Mouse (Mus musculus): ENCODE results near the gene Lst1.

GRCm38 (mm10) chr17:35187345-35187744 lies 894 bp downstream of the Lst1 start:
- TF ChIP-seq CTCF (conservative IDR thresholded peaks at IDR 0.05 in 1 of 2, IDR thresholded peaks at IDR 0.05 in 1 of 2; ENCODE audit: low read depth in 2 of 2, low read length in 2 of 2), result no peak
- no peak for TF ChIP-seq MEF2A (IDR thresholded peaks at IDR 0.05; ENCODE audit: borderline replicate concordance, low read depth, low read length)
- TF ChIP-seq POLR2A (IDR thresholded peaks at IDR 0.05; ENCODE audit: low read depth, low read length), result no peak
- TF ChIP-seq HCFC1 (IDR thresholded peaks at IDR 0.05; ENCODE audit: low read depth, low read length), result no peak
- no peak for TF ChIP-seq CHD2 (IDR thresholded peaks at IDR 0.05; ENCODE audit: low read length)
- no peak for TF ChIP-seq EP300 (IDR thresholded peaks at IDR 0.05; ENCODE audit: low read length)
- TF ChIP-seq BHLHE40 (IDR thresholded peaks at IDR 0.05; ENCODE audit: low read depth, low read length), result no peak
- no peak for TF ChIP-seq USF1 (IDR thresholded peaks at IDR 0.05; ENCODE audit: low read depth, low read length)
- TF ChIP-seq SIN3A (IDR thresholded peaks at IDR 0.05; ENCODE audit: low read length), result no peak
- TF ChIP-seq ELF1 (IDR thresholded peaks at IDR 0.05; ENCODE audit: low read depth, low read length), result no peak
- no peak for TF ChIP-seq SMC3 (IDR thresholded peaks at IDR 0.05; ENCODE audit: low read depth, low read length)
- no peak for TF ChIP-seq E2F4 (IDR thresholded peaks at IDR 0.05; ENCODE audit: insufficient replicate concordance, low read depth, low read length)

All from CH12.LX (cell line).